Mouse (Mus musculus) MEL (cell line): Measurements from ENCODE around the gene Rnf144b. TPM values are rescaled to one million over a fixed set of nuclear protein-coding genes. Genes with fewer than 3 reads are reported as not detected.

Experiments
- DNase-seq: peaks from one replicate; pipeline ENCODE4 v3.0.0; 2011; ENCODE audit warnings: low read depth, low spot score
- H3K27ac ChIP-seq: 2 replicates; pipeline ENCODE4 v1.5.1; 2012; ENCODE audit warnings: low read depth, mild to moderate bottlenecking, control low read depth, low read length, moderate library complexity; ENCODE audit not compliant: control insufficient read depth
- H3K27me3 ChIP-seq, 2 experiments: fragments of 150-350 bp in 1 of 2; sonication (generic) in 1 of 2; 2 replicates each; pipeline ENCODE4 v1.6.1; 2012; ENCODE audit warnings: low read length in 2 of 2, mild to moderate bottlenecking in 2 of 2, improper control_type of control experiment in 1 of 2, moderate library complexity in 1 of 2; ENCODE audit not compliant: insufficient read depth in 2 of 2, control insufficient read depth in 1 of 2
- H3K36me3 ChIP-seq, 2 experiments: 2 replicates each; pipeline ENCODE4 v1.6.1; 2012 to 2014; ENCODE audit warnings: low read length in 2 of 2, improper control_type of control experiment in 1 of 2, inconsistent platforms in 1 of 2, mild to moderate bottlenecking in 1 of 2; ENCODE audit not compliant: insufficient read depth in 2 of 2, control insufficient read depth in 1 of 2
- H3K4me1 ChIP-seq, 2 experiments: fragments of 150-350 bp in 1 of 2; sonication (generic) in 1 of 2; 2 replicates each; pipeline ENCODE4 v1.6.1; 2012; ENCODE audit warnings: low read length in 2 of 2, improper control_type of control experiment in 1 of 2, mild to moderate bottlenecking in 1 of 2; ENCODE audit not compliant: insufficient read depth in 2 of 2, control insufficient read depth in 1 of 2
- H3K4me3 ChIP-seq, 2 experiments: fragments of 150-350 bp in 1 of 2; sonication (generic) in 1 of 2; 2 replicates each; pipeline ENCODE4 v1.5.1; 2012; ENCODE audit warnings: low read depth in 2 of 2, low read length in 2 of 2, mild to moderate bottlenecking in 2 of 2, moderate library complexity in 2 of 2, control low read depth in 1 of 2, improper control_type of control experiment in 1 of 2; ENCODE audit not compliant: control insufficient read depth in 1 of 2, insufficient read depth in 1 of 2
- H3K79me2 ChIP-seq: 2 replicates; pipeline ENCODE4 v1.6.1; 2012; ENCODE audit warnings: mild to moderate bottlenecking, low read length, moderate library complexity; ENCODE audit not compliant: control insufficient read depth, poor library complexity, insufficient read depth
- H3K9ac ChIP-seq: 2 replicates; pipeline ENCODE4 v1.6.1; 2012; ENCODE audit warnings: low read depth, mild to moderate bottlenecking, control low read depth, low read length, moderate library complexity; ENCODE audit not compliant: control insufficient read depth, poor library complexity, severe bottlenecking
- H3K9me3 ChIP-seq: fragments of 150-350 bp; sonication (generic); replicated peaks from 2 replicates; pipeline ENCODE4 v1.6.1; 2012; ENCODE audit warnings: mild to moderate bottlenecking, low read length, improper control_type of control experiment, moderate library complexity; ENCODE audit not compliant: insufficient read depth
- BHLHE40 ChIP-seq: IDR thresholded peaks from 2 replicates; pipeline ENCODE4 v1.6.1; 2012; ENCODE audit warnings: low read depth, mild to moderate bottlenecking, inconsistent platforms, low read length, improper control_type of control experiment, borderline replicate concordance
- CHD2 ChIP-seq: IDR thresholded peaks from 2 replicates; pipeline ENCODE4 v1.6.1; 2011; ENCODE audit warnings: low read length, improper control_type of control experiment
- CTCF ChIP-seq, 3 experiments: IDR thresholded peaks in 2 of 3; conservative IDR thresholded peaks in 1 of 3; 2 replicates each; pipeline ENCODE4 v1.5.1; 2011 to 2012; ENCODE audit warnings: low read length in 3 of 3, low read depth in 2 of 3, mild to moderate bottlenecking in 2 of 3, improper control_type of control experiment in 1 of 3, inconsistent platforms in 1 of 3, mixed read lengths in 1 of 3, moderate library complexity in 1 of 3; ENCODE audit not compliant: control insufficient read depth in 1 of 3, insufficient read depth in 1 of 3, poor library complexity in 1 of 3, severe bottlenecking in 1 of 3
- E2F4 ChIP-seq: IDR thresholded peaks from 2 replicates; pipeline ENCODE4 v1.6.1; 2011; ENCODE audit warnings: low read depth, low read length, improper control_type of control experiment, borderline replicate concordance
- ELF1 ChIP-seq: IDR thresholded peaks from 2 replicates; pipeline ENCODE4 v1.6.1; 2014; ENCODE audit warnings: low read depth, mild to moderate bottlenecking, inconsistent platforms, low read length, improper control_type of control experiment, moderate library complexity
- EP300 ChIP-seq, 2 experiments: IDR thresholded peaks; 2 replicates each; pipeline ENCODE4 v1.6.1; 2011; ENCODE audit warnings: improper control_type of control experiment in 2 of 2, low read length in 2 of 2, low read depth in 1 of 2, mild to moderate bottlenecking in 1 of 2
- GABPA ChIP-seq: IDR thresholded peaks from 2 replicates; pipeline ENCODE4 v1.6.1; 2012; ENCODE audit warnings: low read depth, mild to moderate bottlenecking, inconsistent platforms, low read length, improper control_type of control experiment, moderate library complexity
- GATA1 ChIP-seq: IDR thresholded peaks from 2 replicates; pipeline ENCODE4 v1.6.1; 2011; ENCODE audit warnings: low read depth, low read length, improper control_type of control experiment
- MAX ChIP-seq: IDR thresholded peaks from 2 replicates; pipeline ENCODE4 v1.6.1; 2011; ENCODE audit warnings: low read length, improper control_type of control experiment
- MYB ChIP-seq: IDR thresholded peaks from 2 replicates; pipeline ENCODE4 v1.6.1; 2011; ENCODE audit warnings: mild to moderate bottlenecking, low read depth, low read length, improper control_type of control experiment
- MYC ChIP-seq: IDR thresholded peaks from 2 replicates; pipeline ENCODE4 v1.6.1; 2011; ENCODE audit warnings: low read depth, mild to moderate bottlenecking, low read length, improper control_type of control experiment, moderate library complexity
- NRF1 ChIP-seq: IDR thresholded peaks from 2 replicates; pipeline ENCODE4 v1.6.1; 2014; ENCODE audit warnings: low read depth, mild to moderate bottlenecking, inconsistent platforms, low read length, improper control_type of control experiment, moderate library complexity; ENCODE audit not compliant: poor library complexity, insufficient read depth, severe bottlenecking
- POLR2AphosphoS2 ChIP-seq: IDR thresholded peaks from 2 replicates; pipeline ENCODE4 v1.6.1; 2011; ENCODE audit warnings: low read length, improper control_type of control experiment
- RAD21 ChIP-seq: IDR thresholded peaks from 2 replicates; pipeline ENCODE4 v1.6.1; 2011; ENCODE audit warnings: mild to moderate bottlenecking, low read depth, low read length, improper control_type of control experiment
- RCOR1 ChIP-seq: IDR thresholded peaks from 2 replicates; pipeline ENCODE4 v1.6.1; 2012; ENCODE audit warnings: low read depth, mild to moderate bottlenecking, inconsistent platforms, low read length, improper control_type of control experiment
- SIN3A ChIP-seq: IDR thresholded peaks from 2 replicates; pipeline ENCODE4 v1.6.1; 2012; ENCODE audit warnings: low read length, improper control_type of control experiment, inconsistent platforms
- SMC3 ChIP-seq: IDR thresholded peaks from 2 replicates; pipeline ENCODE4 v1.6.1; 2011; ENCODE audit warnings: low read depth, low read length, improper control_type of control experiment
- TAL1 ChIP-seq: IDR thresholded peaks from 2 replicates; pipeline ENCODE4 v1.6.1; 2012; ENCODE audit warnings: mild to moderate bottlenecking, inconsistent platforms, low read length, moderate library complexity, mixed read lengths
- TCF12 ChIP-seq: IDR thresholded peaks from 2 replicates; pipeline ENCODE4 v1.6.1; 2014; ENCODE audit warnings: low read depth, mild to moderate bottlenecking, inconsistent platforms, low read length, improper control_type of control experiment, moderate library complexity
- UBTF ChIP-seq: IDR thresholded peaks from 2 replicates; pipeline ENCODE4 v1.6.1; 2012; ENCODE audit warnings: low read depth, mild to moderate bottlenecking, inconsistent platforms, low read length, improper control_type of control experiment, moderate library complexity, borderline replicate concordance; ENCODE audit not compliant: insufficient read depth
- USF1 ChIP-seq: IDR thresholded peaks from 2 replicates; pipeline ENCODE4 v1.6.1; 2014; ENCODE audit warnings: low read depth, mild to moderate bottlenecking, inconsistent platforms, low read length, improper control_type of control experiment, moderate library complexity
- USF2 ChIP-seq, 2 experiments: IDR thresholded peaks; 2 replicates each; pipeline ENCODE4 v1.6.1; 2011 to 2012; ENCODE audit warnings: improper control_type of control experiment in 2 of 2, low read length in 2 of 2, borderline replicate concordance in 1 of 2, inconsistent platforms in 1 of 2, low read depth in 1 of 2, mild to moderate bottlenecking in 1 of 2; ENCODE audit not compliant: insufficient read depth in 1 of 2
- ZC3H11A ChIP-seq: IDR thresholded peaks from 2 replicates; pipeline ENCODE4 v1.6.1; 2012; ENCODE audit warnings: low read depth, mild to moderate bottlenecking, inconsistent platforms, low read length, improper control_type of control experiment
- ZKSCAN1 ChIP-seq: IDR thresholded peaks from 2 replicates; pipeline ENCODE4 v1.6.1; 2012; ENCODE audit warnings: low read depth, mild to moderate bottlenecking, inconsistent platforms, low read length, improper control_type of control experiment, moderate library complexity
- ZNF384 ChIP-seq: IDR thresholded peaks from 2 replicates; pipeline ENCODE4 v1.6.1; 2012; ENCODE audit warnings: low read depth, mild to moderate bottlenecking, inconsistent platforms, low read length, improper control_type of control experiment
- polyA plus RNA-seq, 2 experiments: library from polyadenylated mRNA; stranded (reverse) in 1 of 2; unstranded in 1 of 2; fragments of >175 nt in 1 of 2; fragments of >200 nt in 1 of 2; gene quantifications; 2 replicates each; pipeline versions ENCODE4 v1.2.1 to v1.2.4; 2012; ENCODE audit warnings: low replicate concordance in 2 of 2, low read depth in 1 of 2; ENCODE audit not compliant: insufficient read length in 2 of 2, insufficient read depth in 1 of 2, missing spikeins in 1 of 2
- total RNA-seq: library from RNA; depleted of rRNA; stranded (reverse); fragments of 300-350 nt; gene quantifications from 2 replicates; pipeline ENCODE4 v1.2.3, GENCODE M21; 2012

Rnf144b gene
- total and polyA plus RNA-seq, 3 experiments: not detected

DNA sequence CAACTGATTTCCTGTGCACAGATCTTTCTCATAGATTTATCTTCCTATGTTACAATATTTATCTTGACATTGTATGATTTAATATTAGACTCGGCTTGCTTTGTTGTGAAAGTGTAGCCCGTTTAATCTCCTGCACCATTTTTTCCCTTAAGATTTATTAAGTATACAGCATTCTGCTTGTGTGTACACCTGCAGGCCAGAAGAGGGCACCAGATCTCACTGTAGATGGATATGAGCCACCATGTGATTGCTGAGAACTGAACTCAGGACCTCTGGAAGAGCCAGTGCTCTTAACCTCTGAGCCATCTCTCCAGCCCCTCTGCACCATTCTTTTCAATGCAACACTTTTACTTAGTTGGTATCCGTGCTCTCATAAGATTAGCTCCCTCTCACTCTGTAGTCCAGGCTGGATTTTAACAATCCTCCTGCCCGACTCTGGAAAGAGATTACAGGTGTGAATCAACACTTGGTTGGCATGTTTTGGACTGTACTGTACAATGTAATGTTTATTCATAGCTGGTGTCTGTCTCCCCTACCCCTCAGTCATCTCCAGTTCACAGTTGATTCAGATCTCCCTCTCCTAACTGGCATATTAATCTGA lies 41.5 kb upstream of the Rnf144b start:
- H3K79me2 ChIP-seq: no peaks in the 10 kb centered on the region
- no peaks in the 10 kb centered on the region for H3K4me1 ChIP-seq
- DNase-seq: peak; percentile 49
- H3K36me3 ChIP-seq: peaks cover 0 to 14% of the 10 kb centered on the region in 2 experiments; a peak in 2 of 4 replicates
- no peak overlapping the region for H3K4me3 ChIP-seq
- H3K9me3 ChIP-seq: no peaks in the 10 kb centered on the region
- no peaks in the 10 kb centered on the region for H3K27me3 ChIP-seq
- H3K9ac ChIP-seq: no peak overlapping the region
- TF ChIP-seq SMC3: peak; percentile 47
- peak; percentile 59 to 60 (median 60) for TF ChIP-seq CTCF (IDR thresholded peaks at IDR 0.05 in 2 of 3, conservative IDR thresholded peaks at IDR 0.05 in 1 of 3; ENCODE audit: control insufficient read depth in 1 of 3, insufficient read depth in 1 of 3, low read depth in 2 of 3, low read length in 3 of 3, poor library complexity in 1 of 3, severe bottlenecking in 1 of 3)
- peak; percentile 49 for TF ChIP-seq RAD21
- TF ChIP-seq E2F4: no peak
- TF ChIP-seq ZKSCAN1: no peak
- no peak for TF ChIP-seq SIN3A
- peak; percentile 14 for TF ChIP-seq ZC3H11A
- 0 out of 2 replicates have a peak, but pooled peaks have one; percentile 20 for TF ChIP-seq USF1
- TF ChIP-seq EP300 (IDR thresholded peaks at IDR 0.05; ENCODE audit: low read depth in 1 of 2, low read length in 2 of 2): no peak
- no peak overlapping the region for H3K27ac ChIP-seq

DNA sequence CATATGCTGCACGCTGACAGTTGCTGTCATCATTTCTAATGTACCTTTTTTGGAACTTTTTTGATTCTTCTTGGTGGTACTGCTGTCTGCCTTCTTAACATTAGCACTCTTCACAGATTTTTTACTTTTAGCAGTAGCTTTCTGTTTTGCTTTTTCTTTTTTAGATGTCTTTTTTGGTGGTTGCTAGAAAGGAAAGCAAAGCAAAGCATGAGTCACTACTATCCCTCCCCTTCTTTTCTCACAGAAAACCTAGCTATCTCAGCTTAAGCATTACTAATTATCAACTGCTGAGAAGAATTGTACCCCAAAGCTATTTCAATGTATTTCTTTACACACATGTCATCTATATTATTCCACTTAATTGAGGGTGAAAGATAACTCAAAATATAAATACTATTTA lies 34.0 kb upstream of the Rnf144b start:
- no peak for DNase-seq
- Histone ChIP-seq H3K79me2 (peaks cover 1% of the 10 kb centered on the region; the same call in 1 of the 2 replicates), H3K27ac (no peak overlapping the region), H3K4me1 (no peaks in the 10 kb centered on the region), H3K36me3 (peaks cover 0 to 42% of the 10 kb centered on the region in 2 experiments), H3K9me3 (no peaks in the 10 kb centered on the region), H3K27me3 (no peaks in the 10 kb centered on the region), H3K4me3 (no peak overlapping the region), H3K9ac (no peak overlapping the region)
- TF ChIP-seq POLR2AphosphoS2 (no peak), EP300 (IDR thresholded peaks at IDR 0.05; ENCODE audit: low read depth in 1 of 2, low read length in 2 of 2) (no peak), ELF1 (no peak), MAX (no peak)

DNA sequence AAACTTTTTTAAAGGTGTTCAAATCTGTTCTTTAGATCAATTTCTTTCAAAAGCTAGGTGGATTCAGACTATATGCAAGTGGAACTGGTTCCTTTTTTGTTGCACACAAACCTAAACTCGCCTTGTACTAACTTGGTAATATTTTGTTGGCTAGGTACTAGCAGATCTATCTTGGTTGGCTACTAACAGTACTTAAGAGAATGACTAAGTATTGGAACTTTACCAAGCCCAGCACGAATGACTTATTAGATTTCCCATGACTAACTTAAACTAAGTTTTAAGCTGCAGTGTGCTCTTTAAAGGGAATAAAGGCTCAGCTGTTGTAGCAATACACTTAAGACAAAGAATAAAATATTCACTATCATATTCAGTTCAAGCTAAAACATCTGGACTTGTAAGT lies 33.2 kb upstream of the Rnf144b start:
- Histone ChIP-seq H3K9ac (no peak overlapping the region), H3K9me3 (no peaks in the 10 kb centered on the region), H3K27ac (no peak overlapping the region), H3K79me2 (peaks cover 1% of the 10 kb centered on the region; the same call in 1 of the 2 replicates), H3K36me3 (peaks cover 2 to 37% of the 10 kb centered on the region in 2 experiments), H3K4me3 (no peak overlapping the region), H3K4me1 (no peaks in the 10 kb centered on the region), H3K27me3 (no peaks in the 10 kb centered on the region)
- DNase-seq: no peak
- TF ChIP-seq MYC (no peak), MYB (no peak), RAD21 (no peak), SIN3A (no peak), GATA1 (no peak), USF2 (IDR thresholded peaks at IDR 0.05; ENCODE audit: borderline replicate concordance in 1 of 2, insufficient read depth in 1 of 2, low read depth in 1 of 2, low read length in 2 of 2) (no peak), BHLHE40 (no peak), GABPA (no peak), CHD2 (no peak), TCF12 (no peak), TAL1 (no peak), NRF1 (no peak), ZNF384 (no peak), UBTF (no peak), RCOR1 (no peak)
